Mouse (Mus musculus) forebrain, embryonic 15.5 days (tissue): ENCODE measurements around the gene Gm572. TPM values are rescaled to one million over a fixed set of nuclear protein-coding genes. Genes with fewer than 3 reads are reported as not detected.

Experiments used
- ATAC-seq: fragments of 200-750 bp; cut with Nextera tagmentation; replicated peaks from 2 replicates; pipeline ENCODE4 v1.8.0; 2017; ENCODE audit warnings: mild to moderate bottlenecking, moderate TSS enrichment, moderate library complexity
- H3K27ac ChIP-seq: fragments of 300-500 bp; sonication (generic); replicated peaks from 2 replicates; pipeline ENCODE4 v1.5.1; 2015; ENCODE audit warnings: mild to moderate bottlenecking, inconsistent platforms
- H3K27me3 ChIP-seq: fragments of 300-500 bp; sonication (generic); 2 replicates; pipeline ENCODE4 v1.6.1; 2015; ENCODE audit warnings: inconsistent platforms
- H3K36me3 ChIP-seq: fragments of 300-500 bp; sonication (generic); 2 replicates; pipeline ENCODE4 v1.6.1; 2015; ENCODE audit warnings: mild to moderate bottlenecking, inconsistent platforms
- H3K4me1 ChIP-seq: fragments of 300-500 bp; sonication (generic); 2 replicates; pipeline ENCODE4 v1.6.1; 2015; ENCODE audit warnings: inconsistent platforms
- H3K4me2 ChIP-seq: fragments of 300-500 bp; sonication (generic); replicated peaks from 2 replicates; pipeline ENCODE4 v1.6.1; 2015; ENCODE audit warnings: mild to moderate bottlenecking, inconsistent platforms
- H3K4me3 ChIP-seq: fragments of 300-500 bp; sonication (generic); 2 replicates; pipeline ENCODE4 v1.5.1; 2015; ENCODE audit warnings: mild to moderate bottlenecking, inconsistent platforms
- H3K9ac ChIP-seq: fragments of 300-500 bp; sonication (generic); replicated peaks from 2 replicates; pipeline ENCODE4 v1.6.1; 2015; ENCODE audit warnings: mild to moderate bottlenecking, inconsistent platforms
- H3K9me3 ChIP-seq: fragments of 300-500 bp; sonication (generic); 2 replicates; pipeline ENCODE4 v1.6.1; 2016; ENCODE audit warnings: inconsistent platforms
- WGBS: fragments of 180-500 bp; shearing (Covaris S2); methylation state at CpG from one replicate; pipeline ENCODE4 v1.1.7; 2015; ENCODE audit warnings: mixed read lengths; 5-methylcytosine and 5-hydroxymethylcytosine counted together
- polyA plus RNA-seq: library from polyadenylated mRNA; unstranded; fragments of >200 nt; fragmentation: Nextera tagmentation; extraction: Ambion mirVana; gene quantifications from 2 replicates; pipeline ENCODE4 v1.2.1, GENCODE M21; 2015

Gm572 gene
- polyA plus RNA-seq, 1 experiment from 2014 or later: not detected

GRCm38 (mm10) chr4:148654701-148655398 is 11.7 kb downstream of the Gm572 start:
- Histone ChIP-seq H3K27ac (no peak overlapping the region), H3K27me3 (no peaks in the 10 kb centered on the region), H3K4me2 (no peak overlapping the region), H3K9ac (no peak overlapping the region), H3K4me3 (no peak overlapping the region), H3K4me1 (no peaks in the 10 kb centered on the region), H3K9me3 (no peaks in the 10 kb centered on the region), H3K36me3 (no peaks in the 10 kb centered on the region)
- WGBS: 87% methylated on average over 18 of the region's 18 CpGs
- ATAC-seq: no peak

- Histone ChIP-seq H3K4me2 (no peak overlapping the region), H3K36me3 (no peaks in the 10 kb centered on the region), H3K27ac (no peak overlapping the region), H3K4me1 (no peaks in the 10 kb centered on the region), H3K27me3 (no peaks in the 10 kb centered on the region), H3K9me3 (no peaks in the 10 kb centered on the region), H3K4me3 (no peak overlapping the region), H3K9ac (no peak overlapping the region)
- 46% methylated on average over 15 of the region's 15 CpGs for WGBS
- ATAC-seq: no peak
Measured at GRCm38 (mm10) chr4:148656691-148657258, 13.7 kb downstream of the Gm572 start.

- 86% methylated on average over 13 of the region's 13 CpGs for whole genome bisulfite sequencing
- no peak for ATAC-seq
- Histone ChIP-seq H3K4me3 (no peak overlapping the region), H3K4me2 (no peak overlapping the region), H3K27me3 (0 out of 2 replicates have a peak, but pooled peaks cover 3% of the 10 kb centered on the region), H3K27ac (no peak overlapping the region), H3K36me3 (no peaks in the 10 kb centered on the region), H3K4me1 (peaks cover 4% of the 10 kb centered on the region; the same call in 1 of the 2 replicates), H3K9ac (no peak overlapping the region), H3K9me3 (no peaks in the 10 kb centered on the region)
Measured at GRCm38 (mm10) chr4:148657776-148658175, 14.7 kb downstream of the Gm572 start.

- 0 out of 2 replicates have a peak, but pooled peaks cover 4% of the 10 kb centered on the region for H3K27me3 ChIP-seq
- H3K4me1 ChIP-seq: peaks cover 4% of the 10 kb centered on the region; the same call in 1 of the 2 replicates
- no peak overlapping the region for H3K4me2 ChIP-seq
- H3K9ac ChIP-seq: no peak overlapping the region
- no peaks in the 10 kb centered on the region for H3K36me3 ChIP-seq
- no peak overlapping the region for H3K4me3 ChIP-seq
- H3K9me3 ChIP-seq: no peaks in the 10 kb centered on the region
- H3K27ac ChIP-seq: no peak overlapping the region
- WGBS: 75% methylated on average over 3 of the region's 3 CpGs
- ATAC-seq: no peak
Measured at GRCm38 (mm10) chr4:148660174-148660573, 17.1 kb downstream of the Gm572 start.

GRCm38 (mm10) chr4:148662168-148662965 is 19.2 kb downstream of the Gm572 start:
- Histone ChIP-seq H3K9me3 (no peaks in the 10 kb centered on the region), H3K4me2 (peak overlapping the region; percentile 34), H3K9ac (no peak overlapping the region), H3K4me3 (peak overlapping the region; percentile 10; the same call in 1 of the 2 replicates), H3K36me3 (no peaks in the 10 kb centered on the region), H3K27ac (no peak overlapping the region), H3K27me3 (0 out of 2 replicates have a peak, but pooled peaks cover 4% of the 10 kb centered on the region), H3K4me1 (peaks cover 4% of the 10 kb centered on the region; the same call in 1 of the 2 replicates)
- 40% methylated on average over 21 of the region's 21 CpGs for WGBS
- 0 out of 2 replicates have a peak, but pooled peaks have one; percentile 26 for ATAC-seq

GRCm38 (mm10) chr4:148663326-148663725 is 20.2 kb downstream of the Gm572 start:
- Histone ChIP-seq H3K4me3 (no peak overlapping the region), H3K4me1 (peaks cover 4% of the 10 kb centered on the region; the same call in 1 of the 2 replicates), H3K4me2 (no peak overlapping the region), H3K9me3 (no peaks in the 10 kb centered on the region), H3K9ac (no peak overlapping the region), H3K27me3 (0 out of 2 replicates have a peak, but pooled peaks cover 4% of the 10 kb centered on the region), H3K27ac (no peak overlapping the region), H3K36me3 (no peaks in the 10 kb centered on the region)
- WGBS: 79% methylated on average over 7 of the region's 7 CpGs
- ATAC-seq: no peak

GRCm38 (mm10) chr4:148664021-148664420 is 20.9 kb downstream of the Gm572 start:
- 56% methylated on average over 6 of the region's 6 CpGs for WGBS
- Histone ChIP-seq H3K27me3 (0 out of 2 replicates have a peak, but pooled peaks cover 4% of the 10 kb centered on the region), H3K9ac (no peak overlapping the region), H3K4me1 (peaks cover 4% of the 10 kb centered on the region; the same call in 1 of the 2 replicates), H3K27ac (no peak overlapping the region), H3K4me3 (no peak overlapping the region), H3K9me3 (no peaks in the 10 kb centered on the region), H3K4me2 (no peak overlapping the region), H3K36me3 (no peaks in the 10 kb centered on the region)
- no peak for ATAC-seq

GRCm38 (mm10) chr4:148667006-148667755 is 24.1 kb downstream of the Gm572 start:
- Histone ChIP-seq H3K36me3 (no peaks in the 10 kb centered on the region), H3K27me3 (0 out of 2 replicates have a peak, but pooled peaks cover 4% of the 10 kb centered on the region), H3K9ac (no peak overlapping the region), H3K27ac (no peak overlapping the region), H3K4me3 (no peak overlapping the region), H3K4me2 (no peak overlapping the region), H3K9me3 (no peaks in the 10 kb centered on the region), H3K4me1 (peaks cover 3% of the 10 kb centered on the region; the same call in 1 of the 2 replicates)
- ATAC-seq: no peak
- WGBS: 88% methylated on average over 15 of the region's 15 CpGs

GRCm38 (mm10) chr4:148671230-148671947 is 28.3 kb downstream of the Gm572 start:
- Histone ChIP-seq H3K9me3 (no peaks in the 10 kb centered on the region), H3K9ac (no peak overlapping the region), H3K27me3 (no peaks in the 10 kb centered on the region), H3K4me3 (no peak overlapping the region), H3K27ac (no peak overlapping the region), H3K4me2 (no peak overlapping the region), H3K4me1 (0 out of 2 replicates have a peak, but pooled peaks cover under 1% of the 10 kb centered on the region), H3K36me3 (no peaks in the 10 kb centered on the region)
- ATAC-seq: no peak
- WGBS: 70% methylated on average over 16 of the region's 16 CpGs

GRCm38 (mm10) chr4:148675043-148675442 is 31.9 kb downstream of the Gm572 start:
- Histone ChIP-seq H3K4me2 (no peak overlapping the region), H3K27me3 (no peaks in the 10 kb centered on the region), H3K4me3 (no peak overlapping the region), H3K9me3 (no peaks in the 10 kb centered on the region), H3K4me1 (peaks cover 5% of the 10 kb centered on the region; the same call in 1 of the 2 replicates), H3K27ac (no peak overlapping the region), H3K36me3 (no peaks in the 10 kb centered on the region), H3K9ac (no peak overlapping the region)
- ATAC-seq: no peak
- 54% methylated on average over 7 of the region's 7 CpGs for WGBS
